Mouse (Mus musculus) layer of hippocampus, adult 8-10 months (tissue): ENCODE data around the gene Zdhhc5. TPM values are rescaled to one million over a fixed set of nuclear protein-coding genes. Genes with fewer than 3 reads are reported as not detected.
"Not testable (repeated sequence)": the region's sequence is repeated elsewhere in the genome, so short reads cannot be mapped to it uniquely, and the experiment has no call there.

ENCODE experiments used
- DNase-seq, 2 experiments: peaks; one replicate each; pipeline ENCODE4 v3.0.0; 2022; ENCODE audit warnings: low spot score in 2 of 2
- total RNA-seq, 4 experiments: library from RNA; stranded (reverse); gene quantifications; 2 replicates each; pipeline ENCODE4 v1.2.4; 2022

Gene Zdhhc5
- total RNA-seq, 4 experiments from 2014 or later = 34.5 to 41.7 (median 36.3) TPM

DNA sequence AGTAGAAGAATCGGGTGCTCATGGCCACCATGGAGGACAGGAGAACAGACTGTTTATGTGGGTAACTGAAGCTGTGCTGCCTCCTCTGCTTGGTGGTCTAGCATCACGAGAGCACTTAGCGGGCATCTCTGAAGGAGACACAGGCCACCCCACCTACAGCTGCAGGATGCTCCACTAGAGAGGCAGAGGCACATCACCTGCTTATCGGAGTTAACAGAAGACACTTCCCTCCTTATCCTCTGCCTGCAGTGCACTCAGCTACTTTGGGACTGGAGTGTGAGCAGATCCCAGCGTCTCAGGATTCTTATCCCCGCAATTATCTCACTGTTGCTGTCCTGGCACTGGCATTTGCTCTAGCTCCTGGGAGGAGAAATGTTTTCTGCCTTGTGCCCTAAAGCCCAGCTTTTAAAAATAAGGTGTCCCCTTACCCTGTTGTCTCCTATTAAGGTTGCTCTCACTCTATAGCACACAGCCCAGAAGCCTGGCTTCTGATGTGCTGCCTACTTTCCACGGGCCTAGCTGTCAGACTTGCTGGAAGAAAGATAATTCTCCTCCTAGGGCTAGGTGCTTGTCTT, 20.5 kb upstream of the Zdhhc5 start:
- no peak for DNase-seq

DNA sequence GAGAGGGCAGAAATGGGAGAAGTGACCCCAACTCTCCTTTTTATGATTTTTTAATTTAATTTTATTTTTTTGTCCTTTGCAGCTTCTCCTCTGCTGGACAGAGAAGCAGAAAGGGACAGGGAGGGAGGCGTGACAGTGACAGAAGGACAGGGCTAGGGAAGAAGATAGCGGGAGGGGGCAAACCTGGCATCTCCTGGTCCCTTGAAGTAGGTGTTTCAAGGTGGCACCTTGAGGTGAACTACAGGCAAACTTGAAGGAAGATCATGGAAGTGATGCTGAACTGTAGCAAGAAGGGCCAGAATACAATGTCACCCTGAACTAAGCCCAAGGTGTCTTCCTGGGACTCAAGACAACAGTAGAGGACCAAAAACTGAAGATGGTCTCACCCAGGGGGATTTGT, 19.9 kb upstream of the Zdhhc5 start:
- no peak for DNase-seq

DNA sequence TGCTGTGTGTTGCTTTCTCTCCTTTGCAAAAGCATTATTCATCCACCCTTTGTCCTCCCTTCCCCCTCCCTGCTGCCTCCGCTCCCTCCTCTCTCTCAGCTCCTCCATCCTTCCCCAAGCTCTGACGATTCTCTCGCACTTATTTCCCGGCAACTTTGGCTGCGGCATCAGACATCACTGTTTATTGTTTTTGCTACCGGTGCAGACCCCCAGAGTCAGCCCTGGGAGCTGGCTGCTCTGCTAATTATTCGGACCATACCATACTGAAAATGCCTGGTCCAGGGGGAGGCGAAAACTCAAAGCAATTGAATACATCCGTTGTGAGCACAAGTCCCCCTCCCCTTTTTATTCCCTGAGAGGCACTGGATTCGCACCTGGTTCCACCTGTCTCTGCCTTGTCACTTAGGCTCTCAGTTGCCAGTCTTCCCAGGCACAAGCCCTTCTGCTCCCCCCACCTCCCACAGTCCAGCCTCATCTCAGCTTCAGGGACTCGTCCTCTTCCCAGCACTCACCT, 19.4 kb upstream of the Zdhhc5 start:
- DNase-seq = no peak

DNA sequence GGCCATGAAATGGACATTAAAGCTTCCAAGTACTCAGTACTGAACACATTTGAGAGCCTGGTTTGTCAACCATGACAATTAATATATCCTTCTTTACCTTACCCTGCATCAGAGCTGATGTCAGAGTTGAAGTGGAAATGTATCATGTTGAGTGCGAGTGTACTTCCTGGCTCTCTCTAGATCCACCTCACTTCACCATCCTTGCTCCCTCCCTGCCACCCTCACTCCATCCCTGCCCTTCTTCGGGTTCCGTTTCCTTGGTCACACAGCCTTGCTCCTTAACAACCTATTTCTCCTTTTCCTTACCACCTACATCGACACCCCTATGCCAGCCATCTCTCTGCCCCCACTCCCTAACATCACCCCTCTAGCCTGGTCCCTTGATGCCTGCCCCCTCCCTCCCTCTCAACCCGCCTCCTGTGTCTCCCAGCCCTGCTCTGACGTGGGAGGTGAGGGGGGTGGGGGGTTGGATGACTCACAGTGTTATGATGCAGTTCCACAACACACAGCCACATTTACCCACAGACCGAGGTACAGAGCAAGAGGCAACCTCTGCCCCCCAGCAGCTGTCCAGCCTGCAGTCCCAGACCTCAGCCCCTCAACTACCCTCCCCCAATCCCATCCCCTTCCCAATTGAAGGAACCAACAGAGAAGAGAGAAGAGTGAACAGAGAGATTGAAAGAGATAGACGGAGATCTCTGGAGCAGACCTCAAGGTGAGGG, 18.8 kb upstream of the Zdhhc5 start, which contains the start of gene Ypel4:
TSS of gene Ypel4 (plus strand) at position 480 of the 722 bp plus-strand sequence.
- peak; percentile 68 to 78 for DNase-seq

GRCm38 (mm10) chr2:84732394-84732793, 17.4 kb upstream of the Zdhhc5 start:
- DNase-seq = no peak

GRCm38 (mm10) chr2:84731206-84731605, 16.2 kb upstream of the Zdhhc5 start:
- DNase-seq = no peak

GRCm38 (mm10) chr2:84728191-84728590, 13.2 kb upstream of the Zdhhc5 start:
- not testable (repeated sequence) for DNase-seq

DNA sequence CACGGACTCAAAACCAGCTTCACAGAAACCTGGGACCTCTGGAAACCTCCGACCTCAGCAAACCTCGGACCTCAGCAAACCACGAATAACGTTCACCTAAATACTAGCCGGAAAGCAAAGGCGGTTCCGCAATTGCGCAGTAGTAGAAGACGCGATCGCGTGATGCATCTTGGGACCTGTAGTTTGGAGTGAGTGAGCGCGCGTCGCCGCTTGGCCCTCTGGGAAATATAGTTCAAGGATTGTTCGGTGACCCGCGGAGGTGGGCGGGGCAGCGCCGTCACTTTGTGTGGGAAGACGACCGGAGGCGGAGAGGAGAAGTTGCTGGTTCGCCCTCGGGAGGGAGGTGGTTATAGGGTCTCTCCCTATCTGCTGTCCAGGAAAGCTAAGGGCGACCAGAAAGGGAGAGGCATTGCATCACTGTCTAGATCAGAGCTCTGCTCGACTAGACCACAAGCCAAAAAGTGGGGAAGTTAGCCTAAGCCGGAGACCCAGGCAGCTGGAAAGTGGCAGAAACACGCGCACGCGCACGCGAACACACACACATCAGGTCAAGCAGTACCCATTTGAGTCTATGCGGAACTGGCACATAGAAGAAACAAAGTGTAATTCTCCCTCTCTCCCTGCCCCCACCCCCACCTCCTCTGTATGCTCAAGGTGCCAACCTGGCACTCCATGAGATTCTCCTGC, 12.3 kb upstream of the Zdhhc5 start, which contains the start of gene Clp1:
TSS of gene Clp1 (minus strand) at position 179 of the 687 bp plus-strand sequence.
- DNase-seq = peak; percentile 95 to 97

DNA sequence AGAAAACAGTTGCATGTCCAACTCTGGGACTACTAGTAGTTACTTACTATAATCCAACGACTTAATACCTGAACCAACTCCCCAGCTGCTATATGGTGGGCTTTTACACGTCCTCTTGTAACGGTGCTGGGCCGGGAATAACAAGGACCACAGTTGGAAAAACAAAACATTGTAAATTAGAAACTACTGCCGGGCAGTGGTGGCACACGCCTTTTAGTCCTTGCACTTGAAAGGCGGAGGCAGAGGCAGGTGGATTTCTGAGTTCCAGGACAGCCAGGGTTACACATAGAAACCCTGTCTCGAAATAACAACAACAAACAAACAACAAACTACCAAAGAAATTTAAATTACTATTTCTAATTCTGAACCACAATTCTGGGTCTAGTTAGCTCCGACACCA, 11.7 kb upstream of the Zdhhc5 start:
- DNase-seq = no peak

- DNase-seq = no peak
Observed at GRCm38 (mm10) chr2:84725770-84726169, 10.8 kb upstream of the Zdhhc5 start.

GRCm38 (mm10) chr2:84723856-84724255, 8.9 kb upstream of the Zdhhc5 start:
- no peak for DNase-seq

- no peak for DNase-seq
Observed at GRCm38 (mm10) chr2:84721182-84721581, 6.2 kb upstream of the Zdhhc5 start.

DNA sequence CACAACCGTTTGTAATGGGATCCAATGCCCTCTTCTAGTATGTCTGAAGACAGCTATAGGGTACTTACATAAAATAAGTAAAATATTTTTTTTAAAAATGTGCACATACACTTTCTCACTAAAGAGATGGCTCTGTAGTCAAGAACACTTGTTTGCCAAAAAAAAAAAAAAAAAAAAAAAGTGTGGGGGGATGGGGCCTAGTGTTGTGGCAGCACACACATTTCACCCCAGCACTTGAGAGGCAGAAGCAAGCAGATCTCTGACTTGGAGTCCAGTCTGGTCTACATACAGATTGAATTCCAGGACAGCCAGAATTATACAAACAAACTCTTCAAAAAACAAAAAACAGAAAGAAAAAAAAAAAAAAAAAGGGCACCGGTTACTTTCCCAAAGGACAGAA, 5.7 kb upstream of the Zdhhc5 start:
- DNase-seq = no peak

GRCm38 (mm10) chr2:84717357-84717756, 2.4 kb upstream of the Zdhhc5 start:
- DNase-seq = no peak

GRCm38 (mm10) chr2:84716423-84717355, 1.7 kb upstream of the Zdhhc5 start:
- DNase-seq = no peak

GRCm38 (mm10) chr2:84715562-84716361, 782 bp upstream of the Zdhhc5 start:
- peak; percentile 67 to 95 for DNase-seq

DNA sequence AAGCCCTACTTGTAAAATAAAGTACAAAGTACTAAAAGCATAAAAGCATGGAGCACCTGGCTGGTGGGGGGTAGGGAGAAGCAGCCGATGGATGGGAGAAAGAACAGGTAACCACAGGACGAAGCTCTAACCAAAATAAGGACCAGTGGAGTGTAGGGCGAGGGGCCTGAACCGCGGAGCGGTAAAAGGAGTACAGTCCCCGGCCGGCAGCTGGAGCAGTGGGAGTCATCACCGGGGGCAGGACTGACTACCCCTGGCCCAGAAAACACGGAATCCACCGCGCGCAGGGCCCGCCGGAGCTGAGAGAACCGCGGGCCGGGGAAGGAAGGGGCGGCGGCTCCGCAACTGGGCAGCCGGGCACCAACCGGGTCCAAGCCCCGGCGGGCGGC, 564 bp downstream of the Zdhhc5 start:
- peak in 1 of 2 experiments; percentile 33 for DNase-seq

- DNase-seq = no peak
Observed at GRCm38 (mm10) chr2:84711898-84712297, 3.1 kb downstream of the Zdhhc5 start.

DNA sequence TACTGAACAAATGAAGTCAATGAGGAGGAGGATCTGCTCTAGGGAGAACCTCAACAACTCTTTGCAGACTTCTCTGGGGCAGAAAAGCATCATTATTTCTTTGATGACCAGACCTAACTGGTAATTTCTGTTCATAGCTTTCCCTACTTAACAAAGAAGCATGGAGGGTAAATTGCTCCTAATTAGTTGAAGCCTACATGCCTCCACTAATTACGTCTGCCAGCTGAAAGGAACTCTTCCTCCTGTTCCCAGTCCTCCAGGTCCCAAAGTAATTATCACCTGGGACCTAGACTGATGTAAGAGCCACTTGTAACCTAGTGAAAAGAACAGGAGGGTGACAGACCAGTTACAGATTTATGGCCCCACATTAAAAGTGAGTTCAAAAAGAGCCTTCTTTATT, 7.5 kb downstream of the Zdhhc5 start:
- DNase-seq = no peak

- no peak for DNase-seq
Observed at GRCm38 (mm10) chr2:84705295-84705694, 9.7 kb downstream of the Zdhhc5 start.
